Mouse (Mus musculus) left cerebral cortex, postnatal 25 days (tissue): ENCODE measurements around the gene Gngt1. TPM values are rescaled to one million over a fixed set of nuclear protein-coding genes. Genes with fewer than 3 reads are reported as not detected.

Source experiments
- DNase-seq, 2 experiments: peaks; one replicate each; pipeline ENCODE4 v3.0.0; 2022; ENCODE audit warnings: low spot score in 2 of 2, mixed read lengths in 1 of 2
- intact Hi-C: fragments of 180-260 bp; cut with DNase I; formaldehyde crosslinking; loops from one replicate; pipeline ENCODE4 v1.15.1; 2025
- total RNA-seq, 2 experiments: library from RNA; stranded (reverse); gene quantifications; 2 replicates each; pipeline ENCODE4 v1.2.3; 2021

Gngt1 gene
- not detected for total RNA-seq

DNA sequence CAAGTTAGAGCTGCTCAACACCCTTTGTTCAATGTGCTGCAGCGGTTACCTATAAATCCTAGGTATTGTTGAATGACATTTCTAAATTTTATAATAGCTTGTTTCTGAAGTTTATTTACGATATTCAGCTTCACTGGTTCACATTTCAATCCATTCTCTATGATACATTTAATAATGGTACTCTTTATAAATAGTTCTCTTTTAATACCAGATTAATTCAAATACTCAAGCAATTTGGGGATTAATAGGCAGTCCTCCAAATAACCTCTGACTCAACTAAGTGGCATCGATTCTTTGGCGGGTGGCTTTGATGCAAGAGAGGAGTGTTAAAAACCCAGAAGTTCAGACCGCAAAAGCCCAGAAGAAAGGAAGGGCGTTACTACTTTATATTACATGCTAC is at the start of gene Gngt1:
Gngt1 (plus strand) TSS at position 301 of the 400 bp plus-strand sequence.
- no peak for DNase-seq
- intact Hi-C loops, result no loop called here

DNA sequence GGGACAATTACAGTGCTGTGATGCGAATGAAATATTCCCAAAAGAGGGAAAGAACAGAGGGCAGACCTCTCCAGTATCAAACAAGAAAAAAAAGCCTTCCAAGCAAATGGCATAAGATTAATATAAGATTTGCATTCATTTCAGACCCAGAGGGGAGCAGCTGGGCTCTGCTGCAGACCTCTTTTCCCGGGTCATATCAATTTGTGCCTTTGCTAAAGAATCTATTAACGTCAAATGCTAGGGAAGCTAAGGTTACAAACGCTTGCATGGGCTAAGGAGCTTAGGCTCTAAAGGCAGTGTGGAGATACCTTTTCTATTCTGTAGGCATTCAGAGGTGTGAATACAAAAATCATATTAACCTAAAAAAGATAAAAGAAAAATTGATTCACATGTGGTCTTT is 38.6 kb upstream of the Gngt1 start:
- no peak for DNase-seq

DNA sequence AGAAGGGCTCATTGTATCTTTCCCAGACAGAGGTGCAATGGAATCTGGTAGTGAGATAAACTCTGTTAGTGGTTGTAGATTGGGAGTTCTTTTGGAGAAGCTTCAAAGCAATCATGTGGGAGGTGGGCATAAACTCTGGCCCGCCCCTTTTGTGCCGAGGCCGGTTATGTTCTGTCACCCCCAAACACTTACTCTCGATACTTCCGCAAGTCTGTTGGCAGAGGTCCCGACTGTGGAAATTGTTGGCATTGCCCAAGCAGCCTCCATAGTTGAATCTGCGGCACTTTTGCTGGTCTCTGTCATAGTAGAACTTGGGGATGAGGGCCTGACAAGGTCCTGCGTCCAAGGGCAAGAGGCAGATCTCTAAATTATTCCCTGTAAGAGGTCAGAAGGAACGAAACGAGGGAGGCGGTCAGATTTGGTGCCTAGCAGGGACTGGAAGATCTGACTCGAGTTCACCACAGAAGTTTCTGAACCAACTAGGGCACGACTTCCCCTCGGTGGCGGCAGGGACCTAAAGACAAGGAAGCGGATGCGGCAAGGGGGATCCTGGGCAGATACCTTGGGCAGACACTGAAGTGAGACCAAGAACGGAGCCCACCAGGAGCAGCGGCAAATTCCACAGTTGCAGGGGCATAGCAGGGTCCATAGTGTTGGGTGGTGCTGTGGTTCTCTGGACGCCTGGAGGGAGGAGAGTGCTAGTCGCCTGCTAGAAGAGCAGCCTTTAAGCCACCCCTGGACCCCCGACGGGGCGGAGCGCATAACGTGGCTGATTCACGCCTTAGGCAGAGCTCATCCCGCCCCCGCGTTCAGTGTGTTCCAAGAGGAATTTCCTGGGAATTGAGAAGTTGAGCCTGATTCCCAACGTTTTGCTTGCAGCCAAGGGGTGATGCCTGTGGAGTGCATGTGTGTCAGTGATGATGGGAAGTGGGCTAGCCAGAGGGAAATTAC is 25.6 kb upstream of the Gngt1 start:
- DNase-seq, result peak; percentile 4 to 13
- intact Hi-C loops, result loop anchor here (5.0 kb wide), 1 partner anchor 109 kb away; no protein-coding TSS in a partner anchor

More for the DNA sequence above, 38.6 kb upstream of the Gngt1 start:
- intact Hi-C loops, result no loop called here

DNA sequence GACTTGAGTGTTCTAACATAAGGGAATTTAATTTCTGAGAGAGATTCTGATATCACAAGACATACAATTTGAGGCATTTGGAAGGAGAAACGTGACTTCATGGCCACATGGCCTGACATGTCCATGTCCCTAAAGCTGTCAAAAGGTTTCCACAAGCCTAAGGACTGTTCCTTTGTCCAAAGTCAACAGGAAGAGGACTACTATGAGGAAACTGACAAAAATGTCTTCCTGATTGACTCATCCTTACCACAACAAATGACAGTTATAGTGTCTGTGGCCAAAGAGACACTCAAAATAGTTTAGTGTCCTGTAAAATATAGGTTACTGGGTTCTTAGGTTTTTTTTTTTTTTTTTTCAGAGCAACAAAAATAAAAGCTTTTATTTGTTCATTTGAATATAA is 19.9 kb upstream of the Gngt1 start:
- no peak for DNase-seq
- intact Hi-C loops, result no loop called here

DNA sequence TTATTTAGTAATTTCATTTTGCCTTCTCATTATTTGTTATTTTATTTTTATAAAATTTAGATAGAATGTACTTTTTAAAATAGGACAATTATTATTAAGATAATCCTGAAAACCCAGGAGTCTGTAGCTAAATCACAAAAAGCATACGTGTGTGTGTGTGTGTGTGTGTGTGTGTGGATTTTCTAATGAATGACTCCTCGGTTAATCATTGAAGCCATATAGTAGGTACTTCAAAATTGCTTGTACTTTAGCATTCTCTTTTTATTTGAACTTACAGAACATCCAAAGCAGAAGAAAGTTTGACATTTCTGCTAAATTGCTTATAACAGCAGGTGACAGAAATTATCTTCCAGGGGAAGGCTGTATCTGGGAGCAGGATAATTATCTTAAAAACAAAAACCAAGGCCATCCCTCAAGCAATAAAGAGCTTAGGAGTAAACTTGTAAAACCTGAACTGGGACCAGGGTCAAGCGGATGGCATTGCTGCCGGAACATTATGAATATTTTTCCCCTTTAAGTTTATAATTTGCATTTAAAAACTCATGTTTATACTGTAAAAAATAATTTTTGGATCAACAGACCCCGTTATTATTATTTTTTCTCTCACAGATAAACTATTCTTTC is 10.8 kb upstream of the Gngt1 start:
- intact Hi-C loops, result no loop called here
- DNase-seq, result no peak

DNA sequence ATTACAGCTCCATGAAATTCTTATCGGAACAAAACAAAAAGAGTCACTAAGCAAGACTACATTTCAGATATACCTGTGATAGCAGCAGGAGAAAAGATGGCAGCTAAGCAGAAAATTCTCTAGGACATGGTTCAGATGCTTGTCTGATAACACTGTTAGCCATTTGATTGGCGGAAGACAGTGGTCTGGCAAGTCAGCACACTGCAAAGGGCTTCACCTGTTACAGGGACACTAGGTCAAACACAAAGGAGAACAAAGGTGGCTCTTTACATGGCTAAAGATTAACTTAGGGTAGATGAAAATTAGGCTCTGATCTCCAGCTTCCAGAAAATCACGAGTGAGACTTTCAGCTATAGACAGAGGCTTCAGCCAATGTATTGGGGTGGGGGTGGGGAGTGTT is 4.8 kb upstream of the Gngt1 start, which contains the start of gene Tfpi2:
Tfpi2 (minus strand) TSS at position 170 of the 400 bp plus-strand sequence.
- intact Hi-C loops, result no loop called here
- no peak for DNase-seq

DNA sequence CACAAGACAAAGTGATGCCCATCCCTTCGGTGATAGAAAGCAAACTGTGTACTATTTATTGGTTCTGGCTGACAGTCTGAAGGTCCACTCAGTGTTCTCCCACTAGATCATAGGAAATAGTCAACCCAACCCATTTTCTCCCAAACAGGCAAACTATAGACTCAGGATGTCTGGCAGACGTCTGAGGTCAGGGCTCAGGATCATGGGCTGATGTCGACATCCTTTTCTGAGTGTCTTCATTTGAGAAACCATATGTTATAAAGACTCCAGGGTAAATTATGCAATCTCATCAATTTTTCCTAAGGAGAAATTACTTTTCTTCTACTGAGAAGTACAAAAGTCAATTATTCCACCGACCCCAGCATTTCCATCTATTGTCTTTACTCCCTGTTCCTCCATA is 4.5 kb downstream of the Gngt1 start:
- no peak for DNase-seq
- intact Hi-C loops, result no loop called here

DNA sequence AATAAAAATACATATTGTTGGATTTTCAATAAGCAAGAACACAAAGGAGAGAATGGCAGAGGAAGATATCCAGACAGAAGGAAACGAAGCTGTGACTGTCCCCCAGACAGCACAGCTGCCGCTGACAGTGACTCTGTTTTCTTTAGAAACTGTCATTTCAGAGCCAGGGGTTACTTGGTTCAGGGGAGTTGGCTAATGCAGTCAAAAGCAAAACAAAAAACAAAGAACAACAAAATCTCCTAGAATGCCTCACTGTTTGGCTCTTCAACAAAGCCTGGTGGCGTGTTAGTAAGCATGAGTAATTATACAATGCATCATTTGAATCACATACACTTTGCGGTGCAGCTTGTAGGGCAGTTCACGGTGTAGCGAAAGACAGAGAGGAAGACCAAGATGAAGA is 5.7 kb downstream of the Gngt1 start:
- intact Hi-C loops, result no loop called here
- DNase-seq, result no peak

DNA sequence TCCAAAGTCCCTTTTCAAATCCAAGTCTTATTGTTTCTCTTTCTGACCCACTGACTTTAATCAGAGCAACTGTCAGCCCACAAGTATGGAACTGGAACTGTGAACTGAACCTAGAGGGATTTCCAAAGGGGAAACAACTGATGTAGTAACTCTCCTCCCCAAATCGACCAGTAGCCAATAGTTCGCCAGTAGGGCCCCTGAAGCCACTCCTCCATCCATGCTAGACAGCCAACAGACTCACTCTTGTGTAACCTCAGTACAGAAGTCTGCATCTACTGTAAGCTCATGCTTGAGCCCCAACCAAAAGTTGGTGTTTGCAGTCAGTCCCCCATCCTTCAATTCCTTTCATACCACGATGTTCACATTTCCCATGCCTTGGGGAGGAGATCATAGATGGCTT is 7.1 kb downstream of the Gngt1 start:
- intact Hi-C loops, result no loop called here
- no peak for DNase-seq

DNA sequence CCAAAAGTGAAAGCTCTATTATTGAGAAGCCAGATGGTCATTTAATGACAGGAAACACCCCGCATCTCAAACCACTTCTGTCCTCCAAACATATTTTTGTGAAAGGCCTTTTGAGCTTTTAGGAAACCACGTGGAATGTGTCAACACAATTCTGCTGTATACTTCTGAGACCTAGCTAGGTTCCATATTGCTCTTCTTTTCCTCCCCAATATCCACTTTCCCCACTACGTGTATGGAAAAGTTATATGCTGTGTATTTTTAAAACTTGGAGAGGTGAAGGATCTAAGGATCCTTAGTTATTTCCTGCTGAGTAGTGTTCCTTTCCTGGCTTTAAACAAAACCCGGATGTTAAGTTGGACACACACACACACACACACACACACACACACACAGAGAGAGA is 9.9 kb downstream of the Gngt1 start:
- DNase-seq, result no peak
- intact Hi-C loops, result no loop called here

DNA sequence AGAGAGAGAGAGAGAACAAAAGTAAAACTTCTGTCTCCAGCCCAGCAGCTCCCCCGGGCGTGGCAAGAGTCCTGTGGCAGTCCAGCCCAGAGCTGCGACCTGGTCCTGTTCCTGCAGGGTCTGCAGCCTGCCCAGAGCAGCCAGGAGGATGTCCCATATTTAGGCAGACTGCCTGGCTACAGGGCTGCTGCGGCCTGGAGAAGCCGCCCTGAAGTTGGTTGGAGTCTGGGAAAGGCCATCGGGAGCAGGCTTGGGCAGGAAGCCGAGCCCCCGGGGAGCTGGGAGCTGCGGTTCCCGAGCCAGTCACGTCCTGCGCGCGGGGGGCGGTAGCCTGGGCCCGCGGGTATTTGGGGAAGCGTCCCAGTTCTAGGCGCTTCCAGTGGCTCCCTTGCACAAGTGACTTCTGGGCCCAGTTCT is 10.3 kb downstream of the Gngt1 start, which contains the start of gene Gng11:
Gng11 (plus strand) TSS at position 15 of the 417 bp plus-strand sequence.
- intact Hi-C loops, result no loop called here
- DNase-seq, result peak; percentile 10 to 11

DNA sequence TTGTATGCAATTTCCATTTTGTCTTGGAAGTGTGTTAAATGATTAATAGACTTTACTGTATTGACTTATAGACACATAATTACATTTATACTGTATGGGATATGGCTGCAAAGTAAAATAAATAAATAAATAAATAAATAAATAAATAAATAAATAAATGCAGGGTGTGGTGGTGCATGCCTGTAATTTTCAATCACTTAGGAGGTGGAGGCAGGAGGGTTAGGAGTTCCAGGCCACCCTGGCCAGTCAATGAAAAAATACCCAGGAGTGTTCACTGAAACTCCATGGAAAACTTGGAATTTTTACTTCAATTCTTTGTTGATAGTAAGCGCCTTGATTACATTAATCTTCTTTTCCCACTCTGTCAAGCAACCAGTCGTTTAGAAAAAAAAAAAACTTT is 11.2 kb downstream of the Gngt1 start:
- intact Hi-C loops, result no loop called here
- DNase-seq, result no peak

DNA sequence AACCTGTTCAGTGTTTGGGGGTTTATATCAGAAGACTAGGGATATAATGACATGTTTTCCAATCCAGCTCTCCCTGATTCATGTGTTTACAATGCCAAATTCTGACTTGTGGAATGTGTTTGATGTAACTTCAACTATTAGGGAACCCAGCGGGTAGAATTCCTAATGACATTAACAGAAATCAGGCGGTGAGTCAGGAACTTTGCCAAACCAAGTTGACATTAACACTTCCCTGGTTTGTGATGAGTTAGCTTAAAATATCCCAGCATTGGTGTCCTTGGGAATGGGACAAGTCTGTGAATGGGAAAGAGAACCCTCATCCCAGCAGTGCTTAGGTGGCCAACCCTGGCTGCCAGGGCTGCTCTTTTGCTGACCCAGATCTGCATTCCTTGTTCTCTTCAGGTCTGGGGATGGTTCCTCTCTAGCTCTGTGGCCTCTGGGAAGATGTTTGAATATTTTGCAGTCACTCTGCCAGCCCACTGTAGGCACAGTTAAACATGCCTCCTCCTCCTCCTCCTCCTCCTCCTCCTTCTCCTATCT is 15.0 kb downstream of the Gngt1 start:
- no peak for DNase-seq
- intact Hi-C loops, result no loop called here

DNA sequence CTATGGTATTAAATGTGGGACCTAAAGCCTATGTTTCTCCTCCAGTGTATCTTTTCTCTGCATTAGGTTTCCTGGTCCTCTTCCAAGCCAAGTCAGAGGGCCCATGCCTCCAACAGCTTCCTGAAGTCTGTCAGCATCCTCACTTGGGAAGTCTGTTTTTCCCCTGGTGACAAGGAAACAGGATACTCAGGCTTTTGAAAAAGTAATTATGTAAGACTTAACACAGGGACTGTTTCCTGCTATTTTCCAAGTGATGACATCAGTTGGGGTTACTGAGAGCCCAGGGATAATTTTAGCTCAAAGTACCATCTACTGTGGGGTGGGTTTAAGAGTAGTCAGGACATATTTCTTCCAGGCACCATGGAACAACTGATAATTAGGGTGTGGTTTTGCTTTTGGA is 16.0 kb downstream of the Gngt1 start:
- DNase-seq, result no peak
- intact Hi-C loops, result no loop called here

DNA sequence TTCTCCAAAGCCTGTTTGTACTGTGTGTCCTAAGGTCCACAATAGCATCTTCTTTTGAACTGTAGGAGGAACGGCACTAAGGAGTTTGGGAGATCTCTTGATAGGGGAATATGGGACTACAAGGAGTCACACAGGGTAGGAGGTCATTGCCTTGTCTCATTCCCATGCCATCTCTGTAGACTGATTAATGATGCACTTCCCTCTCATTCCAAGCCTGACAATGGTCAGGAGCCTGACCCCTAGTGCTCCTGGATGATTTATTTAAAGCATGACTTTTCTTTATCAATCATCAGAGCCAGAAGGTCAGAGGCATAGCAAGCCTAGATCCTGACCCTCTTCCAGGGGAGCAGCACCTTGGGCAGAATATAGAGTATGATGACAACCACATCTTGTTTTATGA is 29.1 kb downstream of the Gngt1 start:
- DNase-seq, result no peak
- intact Hi-C loops, result no loop called here

DNA sequence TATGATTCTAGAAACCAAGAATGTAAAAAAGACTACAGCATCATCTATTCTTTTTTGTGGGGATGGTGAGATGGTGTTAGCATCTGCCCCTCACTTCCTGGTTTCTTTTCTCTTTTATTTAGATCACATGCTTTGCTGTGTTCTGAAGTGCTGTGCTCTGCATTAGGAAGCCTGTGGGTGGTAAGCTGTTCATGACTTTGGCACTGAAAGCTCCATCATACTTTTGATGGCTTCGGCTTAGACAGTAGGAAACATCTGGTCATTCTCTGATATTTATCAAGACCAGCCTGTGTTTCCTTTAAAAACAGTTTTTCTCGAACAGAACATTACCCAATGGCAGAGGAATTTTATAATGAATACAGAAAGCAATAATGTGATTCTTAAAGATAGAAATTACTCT is 32.8 kb downstream of the Gngt1 start:
- intact Hi-C loops, result no loop called here
- no peak for DNase-seq

DNA sequence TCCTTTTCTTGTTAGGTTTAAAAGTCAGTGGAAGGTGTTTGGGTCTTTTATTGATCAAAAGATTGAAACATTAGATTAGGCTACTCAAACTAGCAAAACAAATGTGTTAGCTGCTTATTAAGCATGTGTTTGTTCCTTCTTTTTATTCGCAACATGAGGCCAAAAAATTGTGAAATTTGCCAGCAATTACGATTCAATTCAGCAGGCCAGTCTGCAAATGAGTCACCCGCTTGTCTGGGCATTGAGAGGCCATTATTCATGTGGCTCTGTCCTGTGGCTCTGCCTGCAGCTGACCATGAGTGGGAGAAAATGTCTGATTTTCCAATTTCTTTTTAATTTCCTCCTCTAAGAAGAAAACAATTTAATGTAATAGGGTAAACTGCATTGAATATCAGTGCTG is 37.4 kb downstream of the Gngt1 start:
- DNase-seq, result peak in 1 of 2 experiments; percentile 6
- intact Hi-C loops, result no loop called here

DNA sequence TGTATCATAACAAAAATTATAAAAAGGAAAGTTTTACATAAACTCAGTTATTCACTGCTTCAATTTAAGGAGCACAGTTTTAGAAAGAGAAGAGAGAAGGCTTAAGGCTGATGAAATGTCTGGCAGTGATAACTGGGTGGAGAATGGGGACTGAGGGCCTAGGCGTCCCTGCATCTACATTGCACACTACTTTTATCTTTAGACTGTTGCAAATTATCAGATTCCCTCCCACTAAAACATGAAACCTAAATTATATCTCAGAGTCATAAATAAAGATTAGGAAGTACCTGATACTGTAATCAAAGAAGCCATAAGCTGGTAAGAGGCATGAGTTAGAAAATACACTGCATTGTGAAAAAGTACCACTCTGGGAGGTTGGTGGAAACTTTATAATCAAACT is 48.2 kb downstream of the Gngt1 start:
- no peak for DNase-seq
- intact Hi-C loops, result no loop called here
